8 mouse cellular contexts compared by ENCODE assay signal in the genomic region with DNA sequence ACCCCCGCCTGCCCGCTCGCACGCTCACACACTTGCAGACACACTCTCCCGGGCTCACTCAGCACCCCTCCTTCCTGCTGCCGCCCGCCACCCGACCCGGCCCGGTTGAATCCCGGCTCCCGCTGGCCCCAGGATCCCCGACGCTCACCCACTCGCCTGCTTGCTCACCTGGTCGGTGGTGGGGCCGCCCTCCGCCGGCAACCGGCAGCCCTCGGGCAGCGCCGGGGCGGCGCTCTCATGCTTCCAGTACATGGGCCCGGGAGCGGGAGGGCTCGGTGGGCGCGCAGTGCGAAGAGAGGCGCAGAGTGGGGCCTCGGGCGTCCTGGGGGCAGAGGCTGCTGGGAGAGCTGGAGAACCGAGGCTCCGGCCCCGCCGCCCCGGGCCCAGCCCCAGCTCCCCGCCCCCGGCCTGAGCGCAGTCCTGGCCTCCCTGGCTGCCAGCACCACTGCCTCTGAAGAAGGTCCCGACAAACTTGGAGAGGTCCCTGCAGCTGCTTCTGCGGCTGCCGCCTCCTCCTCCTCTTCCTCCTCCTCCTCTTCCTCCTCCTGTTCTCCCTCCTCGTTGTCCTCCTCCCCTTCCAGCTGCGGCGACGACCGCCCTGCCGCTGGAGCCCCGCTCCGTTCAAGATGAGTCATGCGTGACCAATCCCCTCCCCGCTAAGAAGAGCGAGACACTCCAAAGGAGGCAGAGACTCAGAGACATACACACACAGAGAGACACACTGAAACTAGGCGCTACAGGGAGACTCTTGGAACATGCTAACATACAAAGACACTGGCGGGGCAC. TPM values are rescaled to one million over a fixed set of nuclear protein-coding genes. Genes with fewer than 3 reads are reported as not detected.
A peak's percentile ranks its signal among the peaks of the same experiment; 100 is the strongest.
DNase-seq lines count a peak whose midpoint lies in the region; ATAC-seq and TF ChIP-seq lines count a peak whose summit lies in the region.
"Had no signal": no experiment of that assay in that cellular context is flagged by ENCODE, and none has a peak within 500 bp of the region (broad histone marks: within the 10 kb centered on the region; RNA-seq: fewer than 3 reads in every experiment).

Gene Lhx6 (minus strand): TSS at position 453 of the 786 bp plus-strand sequence.

- peak within 1 kb of the TSS; percentile 43 for H3K9ac ChIP-seq in hindbrain, embryonic 16.5 days (ENCODE audit: low read depth, low read length)
- H3K9ac ChIP-seq in liver, postnatal 0 days (replicated peaks), result no peak within 1 kb of the TSS

- H3K27me3 ChIP-seq in hindbrain, embryonic 16.5 days (replicated peaks; ENCODE audit: control insufficient read depth, insufficient read depth, low read length), result peaks cover 68% of the 10 kb centered on the region
- H3K27me3 ChIP-seq in liver, postnatal 0 days (ENCODE audit: insufficient read depth, low read length), result peaks cover 92% of the 10 kb centered on the region

- no peak; the same call in 1 of the 2 replicates for TF ChIP-seq POLR2A in embryonic fibroblast, embryonic 13.5 days (IDR thresholded peaks at IDR 0.05; ENCODE audit: low read depth, low read length)

- WGBS in hindbrain, embryonic 16.5 days, result 1% methylated on average over 56 of the region's 58 CpGs
- 2% methylated on average over 51 of the region's 58 CpGs for WGBS in liver, postnatal 0 days (ENCODE audit: insufficient replicate concordance)

- no peak for TF ChIP-seq EP300 in liver, postnatal 0 days (IDR thresholded peaks at IDR 0.05; ENCODE audit: low read depth)

- no peak for TF ChIP-seq CTCF in embryonic fibroblast, embryonic 13.5 days (IDR thresholded peaks at IDR 0.05; ENCODE audit: borderline replicate concordance, insufficient read depth, low read length)
- TF ChIP-seq CTCF in liver, postnatal 0 days (IDR thresholded peaks at IDR 0.05; ENCODE audit: low read depth), result no peak

- peak within 1 kb of the TSS; percentile 65 for H3K4me2 ChIP-seq in hindbrain, embryonic 16.5 days (ENCODE audit: low read length)
- peak within 1 kb of the TSS; percentile 65 for H3K4me2 ChIP-seq in liver, postnatal 0 days (ENCODE audit: low read depth, low read length)

- H3K4me3 ChIP-seq in embryonic fibroblast, embryonic 13.5 days (ENCODE audit: insufficient read depth, low read length), result peak within 1 kb of the TSS; percentile 39
- H3K4me3 ChIP-seq in hindbrain, embryonic 16.5 days (ENCODE audit: low read length), result peak within 1 kb of the TSS; percentile 37
- H3K4me3 ChIP-seq in liver, postnatal 0 days (ENCODE audit: low read depth, low read length), result peak within 1 kb of the TSS; percentile 41

- ATAC-seq in hindbrain, embryonic 16.5 days, result no peak
- ATAC-seq in liver, postnatal 0 days, result no peak
- ATAC-seq in monocyte, adult 5-6 weeks (replicated peaks; ENCODE audit: insufficient number of reproducible peaks, low FRiP score, low TSS enrichment, poor library complexity, severe bottlenecking), result no peak

- H3K36me3 ChIP-seq in hindbrain, embryonic 16.5 days (ENCODE audit: control insufficient read depth, insufficient read depth, low read length), result no peaks in the 10 kb centered on the region
- H3K36me3 ChIP-seq in liver, postnatal 0 days (replicated peaks; ENCODE audit: insufficient read depth, low read length), result no peaks in the 10 kb centered on the region

- no peaks in the 10 kb centered on the region for H3K9me3 ChIP-seq in hindbrain, embryonic 16.5 days (ENCODE audit: control insufficient read depth, low read length)
- H3K9me3 ChIP-seq in liver, postnatal 0 days (ENCODE audit: low read length), result no peaks in the 10 kb centered on the region

- H3K4me1 ChIP-seq in embryonic fibroblast, embryonic 13.5 days (ENCODE audit: control insufficient read depth, insufficient read depth, low read length), result peaks cover 3% of the 10 kb centered on the region; the same call in 1 of the 2 replicates
- H3K4me1 ChIP-seq in hindbrain, embryonic 16.5 days (ENCODE audit: control insufficient read depth, insufficient read depth, low read depth, low read length), result peaks cover 31% of the 10 kb centered on the region
- peaks cover 15% of the 10 kb centered on the region for H3K4me1 ChIP-seq in liver, postnatal 0 days (ENCODE audit: insufficient read depth)

- peak; percentile 17 for DNase-seq in thymus, postnatal 4 days
- no peak for DNase-seq in thymus, postnatal 14 days
- no peak for DNase-seq in liver, postnatal 0 days
- DNase-seq in natural killer cell, adult 2 months (ENCODE audit: low spot score in 2 of 2), result no peak

- no peak within 1 kb of the TSS for H3K27ac ChIP-seq in embryonic fibroblast, embryonic 13.5 days (ENCODE audit: insufficient read depth, low read length)
- no peak within 1 kb of the TSS for H3K27ac ChIP-seq in hindbrain, embryonic 16.5 days (ENCODE audit: low read depth, low read length)
- H3K27ac ChIP-seq in liver, postnatal 0 days (ENCODE audit: low read depth), result no peak within 1 kb of the TSS

RNA-seq across cellular contexts. Expression of gene Lhx6, which starts in this region (rescaled TPM):
- polyA plus RNA-seq in embryonic fibroblast, embryonic 13.5 days (2011; ENCODE audit: insufficient read length, low read depth, missing spikeins), result 1.3 and 1.8 TPM in 2 replicates
- polyA plus RNA-seq in hindbrain, embryonic 16.5 days (2015; fragmentation: Nextera tagmentation; extraction: Ambion mirVana), result 0.48 and 3.4 TPM in 2 replicates
- 1.2 and 1.3 TPM in 2 replicates for polyA plus RNA-seq in liver, postnatal 0 days (2015; fragmentation: Nextera tagmentation; extraction: Ambion mirVana)
- total RNA-seq in monocyte, adult 5-6 weeks (2017), result not detected in 3 replicates
- total RNA-seq: hematopoietic stem cell, adult 5-6 weeks had no signal
